Mouse (Mus musculus): ENCODE data around the gene Rchy1. TPM values are rescaled to one million over a fixed set of nuclear protein-coding genes. Genes with fewer than 3 reads are reported as not detected.

The Rchy1 gene
- polyA plus RNA-seq, 1 experiment from 2014 or later: 93.5 TPM

DNA sequence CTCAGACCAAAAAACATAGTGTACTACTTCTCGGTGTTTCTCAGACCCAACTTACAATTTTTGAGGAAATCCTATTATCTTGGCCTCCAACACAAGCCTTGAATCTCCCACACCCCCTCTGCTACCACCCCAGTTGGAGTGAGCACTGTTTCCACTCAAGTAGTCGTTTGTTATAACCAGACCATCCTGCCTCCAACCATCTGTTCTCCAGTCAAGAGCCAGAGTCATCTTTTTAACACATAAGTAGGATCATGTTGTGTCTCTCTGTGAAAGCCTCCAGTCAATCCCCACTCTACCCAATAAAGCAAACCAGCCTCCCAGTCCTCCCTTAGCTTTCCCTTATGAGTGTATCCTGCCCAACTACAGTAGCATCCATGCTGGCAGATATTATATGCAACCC lies 20.6 kb upstream of the Rchy1 start:
- Histone ChIP-seq H3K27ac (replicated peaks) (no peak overlapping the region), H3K9me3 (no peaks in the 10 kb centered on the region), H3K4me1 (replicated peaks) (no peaks in the 10 kb centered on the region), H3K4me2 (no peak overlapping the region), H3K36me3 (no peaks in the 10 kb centered on the region), H3K27me3 (no peaks in the 10 kb centered on the region), H3K9ac (no peak overlapping the region), H3K4me3 (no peak overlapping the region)
- WGBS: 81% methylated on average over 2 of the region's 2 CpGs
- ATAC-seq (ENCODE audit: low read depth): no peak

DNA sequence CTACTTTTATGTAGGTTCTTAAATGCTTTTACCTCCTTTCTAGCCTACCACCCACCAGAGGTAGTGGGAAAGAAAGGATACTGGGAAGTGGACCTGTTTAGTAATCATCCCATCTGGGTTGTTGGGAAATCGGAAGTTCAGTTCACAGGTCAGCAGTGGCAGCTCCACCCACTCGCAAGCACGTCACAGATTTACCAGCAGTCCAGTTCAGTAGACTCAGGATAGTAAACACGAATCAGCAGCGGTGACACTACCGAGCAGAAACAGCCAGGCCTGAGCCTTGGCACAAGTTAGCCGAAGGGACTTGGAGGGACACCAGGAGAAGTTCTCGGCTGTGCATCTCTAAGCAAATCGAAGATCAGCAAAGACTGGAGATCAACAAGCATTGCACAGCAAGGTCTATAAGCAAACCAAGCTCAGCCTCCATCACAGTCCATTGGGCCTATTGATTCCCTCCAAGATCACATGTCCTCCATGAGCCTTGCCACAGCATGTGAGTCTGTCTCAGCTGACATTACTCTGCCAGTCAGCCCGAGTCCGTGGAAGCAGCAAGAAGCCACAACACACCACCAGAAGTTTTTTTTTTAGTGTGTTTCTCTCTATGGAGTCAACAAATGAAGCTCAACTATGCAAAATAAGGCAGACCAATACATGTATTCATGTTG lies 18.4 kb upstream of the Rchy1 start:
- H3K4me2 ChIP-seq: no peak overlapping the region
- WGBS: 92% methylated on average over 11 of the region's 11 CpGs
- no peaks in the 10 kb centered on the region for H3K36me3 ChIP-seq
- no peak for ATAC-seq (ENCODE audit: low read depth)
- H3K4me1 ChIP-seq (replicated peaks): no peaks in the 10 kb centered on the region
- H3K27me3 ChIP-seq: no peaks in the 10 kb centered on the region
- H3K4me3 ChIP-seq: no peak overlapping the region
- no peak overlapping the region for H3K9ac ChIP-seq
- H3K27ac ChIP-seq (replicated peaks): no peak overlapping the region
- no peaks in the 10 kb centered on the region for H3K9me3 ChIP-seq

DNA sequence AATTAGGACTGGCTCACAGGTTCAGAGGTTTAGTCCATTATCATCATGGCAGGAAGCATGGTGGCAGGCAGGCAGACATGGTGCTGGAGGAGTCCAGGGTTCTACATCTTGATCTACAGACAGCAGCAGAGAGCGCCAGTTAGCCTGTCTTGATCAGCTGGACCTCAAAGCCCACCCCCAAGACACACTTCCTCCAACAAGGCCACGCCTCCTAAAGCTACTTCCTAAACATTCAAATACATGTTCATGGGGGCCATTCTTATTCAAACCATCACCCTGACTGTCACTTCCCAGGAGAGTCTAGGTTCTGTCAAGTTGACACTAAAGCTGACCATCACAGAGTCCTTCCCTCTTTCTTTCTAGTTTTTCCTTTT lies 14.5 kb upstream of the Rchy1 start:
- 87% methylated on average over 2 of the region's 2 CpGs for WGBS
- Histone ChIP-seq H3K36me3 (no peaks in the 10 kb centered on the region), H3K4me2 (no peak overlapping the region), H3K27me3 (no peaks in the 10 kb centered on the region), H3K9ac (no peak overlapping the region), H3K4me1 (replicated peaks) (no peaks in the 10 kb centered on the region), H3K27ac (replicated peaks) (no peak overlapping the region), H3K9me3 (no peaks in the 10 kb centered on the region), H3K4me3 (no peak overlapping the region)
- ATAC-seq (ENCODE audit: low read depth): no peak

DNA sequence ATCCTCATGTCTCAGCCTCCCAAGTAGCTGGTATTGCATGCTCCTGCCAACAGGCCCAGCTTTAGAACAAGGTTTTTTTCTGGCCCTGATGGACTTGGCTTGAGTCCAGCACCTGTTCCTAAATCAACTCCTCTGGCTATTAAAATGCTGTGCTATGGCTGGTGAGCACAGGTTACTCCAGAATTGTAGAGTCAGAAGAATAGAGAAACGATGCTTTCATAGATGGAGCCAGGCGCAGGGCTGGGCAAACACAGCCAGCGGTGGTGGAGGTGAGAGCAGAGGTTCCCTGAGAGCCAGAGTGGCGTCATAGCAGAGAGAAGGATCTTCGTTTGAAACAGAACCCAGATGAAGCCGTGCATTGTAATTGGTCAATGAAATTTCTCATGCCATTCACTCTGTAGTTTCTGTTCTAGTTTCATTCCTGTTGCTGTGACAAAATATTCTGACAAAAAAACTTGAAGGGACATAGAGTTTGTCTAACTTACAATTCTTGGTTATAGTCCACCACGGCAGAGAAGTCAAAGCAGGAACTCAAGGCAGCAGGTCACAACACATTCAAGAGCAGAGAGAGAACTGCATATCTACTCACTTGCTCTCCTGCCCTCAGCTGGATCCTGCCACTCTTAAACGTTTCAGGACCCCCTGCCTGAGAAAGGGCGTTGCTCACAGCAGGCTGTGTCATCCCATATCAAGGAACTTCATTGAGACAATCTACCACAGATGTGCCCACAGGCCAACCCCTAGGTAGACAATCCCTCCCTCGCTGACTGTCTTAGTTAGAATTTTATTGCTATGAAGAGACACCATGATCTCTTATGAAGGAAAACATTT lies 13.9 kb upstream of the Rchy1 start:
- H3K36me3 ChIP-seq: no peaks in the 10 kb centered on the region
- H3K4me3 ChIP-seq: no peak overlapping the region
- no peak overlapping the region for H3K9ac ChIP-seq
- H3K9me3 ChIP-seq: no peaks in the 10 kb centered on the region
- H3K27ac ChIP-seq (replicated peaks): no peak overlapping the region
- 73% methylated on average over 10 of the region's 10 CpGs for WGBS
- H3K27me3 ChIP-seq: no peaks in the 10 kb centered on the region
- ATAC-seq (ENCODE audit: low read depth): no peak
- H3K4me2 ChIP-seq: no peak overlapping the region
- no peaks in the 10 kb centered on the region for H3K4me1 ChIP-seq (replicated peaks)

DNA sequence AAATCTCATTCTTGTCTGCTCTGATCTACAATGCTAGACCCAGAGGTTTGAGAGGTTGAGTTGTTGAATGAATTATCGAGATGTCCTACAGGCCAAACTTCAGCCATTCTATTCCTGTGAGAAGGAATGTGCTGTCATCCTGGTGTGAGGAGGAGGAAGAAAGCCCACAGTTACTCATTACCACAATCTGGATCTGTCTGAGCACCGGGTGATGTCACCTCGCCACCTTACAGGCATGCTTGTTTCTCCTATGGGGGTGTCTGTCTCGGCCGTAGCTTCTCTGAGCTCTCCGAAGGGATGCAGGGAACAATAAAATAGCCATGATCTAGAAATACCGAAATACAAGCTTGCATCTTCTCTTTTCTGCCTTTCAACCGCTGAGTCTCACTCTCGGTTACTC lies 12.9 kb upstream of the Rchy1 start:
- no peaks in the 10 kb centered on the region for H3K36me3 ChIP-seq
- no peak overlapping the region for H3K4me3 ChIP-seq
- no peak overlapping the region for H3K27ac ChIP-seq (replicated peaks)
- no peaks in the 10 kb centered on the region for H3K27me3 ChIP-seq
- ATAC-seq (ENCODE audit: low read depth): no peak
- no peaks in the 10 kb centered on the region for H3K9me3 ChIP-seq
- no peaks in the 10 kb centered on the region for H3K4me1 ChIP-seq (replicated peaks)
- H3K9ac ChIP-seq: no peak overlapping the region
- no peak overlapping the region for H3K4me2 ChIP-seq
- 89% methylated on average over 9 of the region's 9 CpGs for WGBS

DNA sequence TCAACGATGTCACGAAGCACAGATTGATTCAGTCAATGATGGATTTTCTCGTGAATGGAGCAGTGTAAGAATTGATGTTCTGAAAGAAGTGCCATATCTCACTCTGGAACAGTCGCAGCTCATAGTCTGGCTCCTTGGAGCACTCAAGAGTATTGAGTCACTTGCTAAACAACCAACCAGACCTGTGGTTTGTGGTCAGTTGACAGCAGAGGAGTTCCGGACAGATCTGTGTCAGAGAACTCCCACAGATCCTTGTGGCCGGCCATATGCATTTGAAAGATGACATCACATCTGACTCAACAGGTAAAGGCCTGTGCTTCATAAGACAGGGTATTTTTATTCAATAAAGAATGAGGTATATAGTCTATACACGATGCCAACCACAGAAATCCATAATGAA lies 11.1 kb upstream of the Rchy1 start:
- Histone ChIP-seq H3K4me2 (no peak overlapping the region), H3K4me1 (replicated peaks) (no peaks in the 10 kb centered on the region), H3K4me3 (no peak overlapping the region), H3K27ac (replicated peaks) (no peak overlapping the region), H3K9me3 (no peaks in the 10 kb centered on the region), H3K27me3 (no peaks in the 10 kb centered on the region), H3K9ac (no peak overlapping the region), H3K36me3 (0 out of 2 replicates have a peak, but pooled peaks cover 6% of the 10 kb centered on the region)
- ATAC-seq (ENCODE audit: low read depth): no peak
- WGBS: 88% methylated on average over 7 of the region's 7 CpGs

DNA sequence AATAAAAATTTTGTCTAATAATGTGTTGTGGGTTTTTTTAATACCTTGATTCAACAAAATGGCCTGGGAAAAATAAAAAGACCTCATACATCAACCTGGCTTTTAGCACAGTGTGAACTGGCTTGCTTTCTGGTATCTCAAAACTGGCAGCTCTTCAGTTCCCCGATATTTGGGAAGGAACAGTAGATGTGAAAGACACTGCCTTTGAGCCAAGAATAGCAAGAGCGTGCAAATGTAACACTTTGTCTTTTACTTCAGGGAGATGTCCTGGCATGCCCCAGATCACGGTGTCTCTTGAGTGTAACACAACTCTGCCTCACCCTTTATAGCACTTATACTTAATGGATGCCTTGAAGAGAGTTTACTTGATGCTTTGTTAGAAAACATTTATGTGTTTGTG lies 9.2 kb upstream of the Rchy1 start:
- H3K4me3 ChIP-seq: no peak overlapping the region
- H3K9me3 ChIP-seq: no peaks in the 10 kb centered on the region
- no peak overlapping the region for H3K9ac ChIP-seq
- H3K27me3 ChIP-seq: no peaks in the 10 kb centered on the region
- 88% methylated on average over 3 of the region's 3 CpGs for WGBS
- no peak overlapping the region for H3K27ac ChIP-seq (replicated peaks)
- no peak for ATAC-seq (ENCODE audit: low read depth)
- H3K4me2 ChIP-seq: no peak overlapping the region
- H3K4me1 ChIP-seq (replicated peaks): no peaks in the 10 kb centered on the region
- H3K36me3 ChIP-seq: 0 out of 2 replicates have a peak, but pooled peaks cover 6% of the 10 kb centered on the region

DNA sequence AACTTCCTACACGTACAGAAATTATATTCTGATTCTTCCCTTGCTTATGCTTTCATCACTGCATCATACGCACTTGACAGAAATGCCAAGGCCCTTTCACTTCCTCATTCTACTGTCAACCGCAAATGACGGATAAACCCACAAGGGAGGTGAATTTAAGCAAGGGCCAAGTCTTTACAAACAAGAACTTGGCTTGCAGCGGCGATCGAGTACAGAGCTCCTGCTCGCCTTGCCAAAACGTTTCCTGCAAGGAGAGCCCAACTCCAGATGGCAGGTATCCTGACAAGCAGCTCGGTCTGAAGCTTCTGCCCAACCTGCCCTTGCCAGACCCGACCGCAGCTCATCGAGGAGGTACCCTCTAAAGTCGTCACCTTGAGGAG lies 619 bp downstream of the Rchy1 start:
- WGBS: 1% methylated on average over 14 of the region's 14 CpGs
- ATAC-seq (ENCODE audit: low read depth): no peak
- Histone ChIP-seq H3K4me3 (peak overlapping the region; percentile 75), H3K36me3 (peaks cover 6% of the 10 kb centered on the region), H3K9me3 (no peaks in the 10 kb centered on the region), H3K27ac (replicated peaks) (peak overlapping the region; percentile 99), H3K9ac (peak overlapping the region; percentile 86), H3K4me1 (replicated peaks) (peaks cover 37% of the 10 kb centered on the region), H3K27me3 (no peaks in the 10 kb centered on the region), H3K4me2 (peak overlapping the region; percentile 70)

DNA sequence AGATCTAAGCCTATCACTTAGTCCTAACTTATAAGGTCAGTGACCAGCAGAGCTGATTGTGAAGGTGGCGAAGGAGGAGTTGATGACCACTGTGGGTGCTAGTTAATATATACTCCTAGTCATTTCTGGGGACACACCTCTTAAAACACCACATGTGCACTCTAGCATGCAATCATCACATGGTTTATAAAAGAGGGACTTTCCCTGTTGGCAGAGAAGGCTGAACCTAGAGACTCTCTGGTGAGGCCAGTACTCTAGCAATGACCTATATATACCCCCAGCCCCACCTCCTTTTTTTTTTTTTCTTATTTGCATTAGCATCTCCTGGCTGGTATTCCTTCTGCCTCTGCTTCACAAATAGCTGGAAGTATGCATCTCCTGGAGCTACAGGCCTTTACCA lies 1.5 kb downstream of the Rchy1 start:
- Histone ChIP-seq H3K36me3 (peaks cover 15% of the 10 kb centered on the region), H3K4me1 (replicated peaks) (peaks cover 37% of the 10 kb centered on the region), H3K9ac (peak overlapping the region; percentile 86), H3K4me2 (peak overlapping the region; percentile 70), H3K9me3 (no peaks in the 10 kb centered on the region), H3K4me3 (peak overlapping the region; percentile 75), H3K27me3 (no peaks in the 10 kb centered on the region), H3K27ac (replicated peaks) (peak overlapping the region; percentile 99; the same call in 1 of the 2 replicates)
- ATAC-seq (ENCODE audit: low read depth): no peak
- 89% methylated on average over 1 of the region's 1 CpGs for WGBS

DNA sequence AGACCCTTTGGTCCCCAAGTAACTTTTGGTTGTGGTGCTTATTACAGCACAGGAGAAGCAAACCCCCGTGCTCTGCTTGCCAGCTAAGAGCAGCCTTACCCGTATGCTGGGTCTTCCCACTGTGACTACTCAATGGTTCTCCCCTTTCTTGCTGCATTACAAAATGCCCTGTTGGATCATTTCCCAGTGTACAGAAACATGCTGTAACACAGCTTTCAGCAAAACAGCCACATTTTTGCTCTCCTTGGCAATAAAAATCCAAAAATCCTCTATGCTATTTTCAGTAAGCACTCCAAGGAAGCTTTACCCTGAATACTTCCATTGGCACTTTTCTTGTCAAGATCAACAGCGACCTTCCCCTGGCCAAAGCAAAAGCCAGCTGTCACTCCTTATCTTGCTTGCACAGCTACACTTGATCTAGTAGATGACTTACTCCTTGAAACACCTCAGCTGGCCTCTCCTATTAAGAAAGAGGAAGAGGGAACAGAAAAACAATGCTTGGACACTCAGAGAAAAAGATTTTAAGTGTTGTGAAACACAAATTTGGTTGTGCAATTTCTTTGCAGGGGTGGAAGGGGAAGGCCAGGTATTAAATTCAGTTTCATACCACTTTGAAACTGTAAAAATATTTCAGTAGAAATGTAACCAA lies 2.1 kb downstream of the Rchy1 start:
- Histone ChIP-seq H3K9me3 (no peaks in the 10 kb centered on the region), H3K27ac (replicated peaks) (no peak overlapping the region), H3K4me3 (peak overlapping the region; percentile 75), H3K9ac (peak overlapping the region; percentile 86), H3K27me3 (no peaks in the 10 kb centered on the region), H3K4me2 (peak overlapping the region; percentile 70), H3K4me1 (replicated peaks) (peaks cover 37% of the 10 kb centered on the region), H3K36me3 (peaks cover 18% of the 10 kb centered on the region)
- 69% methylated on average over 3 of the region's 3 CpGs for WGBS
- no peak for ATAC-seq (ENCODE audit: low read depth)

DNA sequence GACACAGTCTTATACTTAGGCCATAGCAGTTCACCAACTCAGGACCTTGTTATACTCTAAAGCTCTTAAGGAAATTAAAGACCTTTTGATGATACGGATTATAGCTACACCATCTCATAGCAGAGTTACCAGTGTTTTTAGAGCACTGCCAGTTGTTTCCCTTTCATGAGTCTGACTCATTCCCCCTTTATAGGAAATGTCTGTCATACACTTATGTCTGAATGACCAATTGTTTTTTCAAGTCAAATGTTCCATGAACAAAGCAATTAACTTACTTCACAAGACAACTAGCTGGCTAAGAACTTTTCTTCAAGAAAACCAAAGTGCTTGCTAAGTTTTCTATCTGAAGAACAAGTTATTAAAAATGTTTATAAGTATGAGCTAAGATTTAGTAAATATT lies 2.9 kb downstream of the Rchy1 start:
- no peaks in the 10 kb centered on the region for H3K27me3 ChIP-seq
- WGBS: 93% methylated on average over 1 of the region's 1 CpGs
- H3K27ac ChIP-seq (replicated peaks): no peak overlapping the region
- H3K4me3 ChIP-seq: no peak overlapping the region
- peak overlapping the region; percentile 70; the same call in 1 of the 2 replicates for H3K4me2 ChIP-seq
- no peak overlapping the region for H3K9ac ChIP-seq
- no peaks in the 10 kb centered on the region for H3K9me3 ChIP-seq
- H3K36me3 ChIP-seq: peaks cover 21% of the 10 kb centered on the region
- H3K4me1 ChIP-seq (replicated peaks): peaks cover 37% of the 10 kb centered on the region
- ATAC-seq (ENCODE audit: low read depth): no peak

DNA sequence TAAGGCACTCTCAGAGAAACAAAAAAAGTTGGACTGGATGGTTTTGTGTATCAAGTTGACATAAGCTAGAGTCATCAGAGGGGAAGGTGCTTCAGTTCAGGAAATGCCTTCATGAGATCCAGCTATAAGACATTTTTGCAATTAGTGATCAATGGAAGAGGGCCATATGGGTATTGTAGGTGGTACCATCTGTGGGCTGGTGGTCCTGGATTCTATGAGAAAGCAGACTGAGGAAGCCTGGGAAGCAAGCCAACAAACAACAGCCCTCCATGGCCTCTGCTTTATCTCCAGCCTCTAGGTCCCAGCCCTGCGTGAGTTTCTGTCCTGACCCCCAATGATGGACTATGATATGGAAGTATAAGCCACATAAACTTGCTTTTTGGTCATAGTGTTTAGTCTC lies 3.8 kb downstream of the Rchy1 start:
- H3K27ac ChIP-seq (replicated peaks): no peak overlapping the region
- H3K9me3 ChIP-seq: no peaks in the 10 kb centered on the region
- no peak overlapping the region for H3K4me2 ChIP-seq
- H3K4me3 ChIP-seq: no peak overlapping the region
- peaks cover 36% of the 10 kb centered on the region for H3K4me1 ChIP-seq (replicated peaks)
- no peak for ATAC-seq (ENCODE audit: low read depth)
- 79% methylated on average over 1 of the region's 1 CpGs for WGBS
- no peak overlapping the region for H3K9ac ChIP-seq
- peaks cover 26% of the 10 kb centered on the region for H3K36me3 ChIP-seq
- no peaks in the 10 kb centered on the region for H3K27me3 ChIP-seq

All from neural tube, embryonic 13.5 days (tissue).